Mouse (Mus musculus) cerebellum, adult 2 months (tissue): ENCODE results near the gene Ptger4.

Source experiments
- CTCF ChIP-seq: fragments of 200-500 bp; IDR thresholded peaks from 2 replicates; pipeline ENCODE4 v1.5.1; 2011; ENCODE audit warnings: low read depth, mild to moderate bottlenecking, control low read depth, low read length, moderate library complexity, borderline replicate concordance; ENCODE audit not compliant: insufficient read depth
- POLR2A ChIP-seq: fragments of 200-500 bp; IDR thresholded peaks from 2 replicates; pipeline ENCODE4 v1.6.1; 2011; ENCODE audit warnings: low read length, control low read depth, borderline replicate concordance; ENCODE audit not compliant: insufficient read depth

- TF ChIP-seq CTCF (no peak), POLR2A (no peak)
Measured at GRCm38 (mm10) chr15:5279831-5280230, 35.8 kb upstream of the Ptger4 start.
